Mouse (Mus musculus) adrenal gland (tissue): Measurements from ENCODE around the gene Hibadh.

Source experiments
- intact Hi-C: fragments of 180-260 bp; cut with DNase I; formaldehyde crosslinking; loops from one replicate; pipeline ENCODE4 v1.15.1; 2025

Gene Hibadh

DNA sequence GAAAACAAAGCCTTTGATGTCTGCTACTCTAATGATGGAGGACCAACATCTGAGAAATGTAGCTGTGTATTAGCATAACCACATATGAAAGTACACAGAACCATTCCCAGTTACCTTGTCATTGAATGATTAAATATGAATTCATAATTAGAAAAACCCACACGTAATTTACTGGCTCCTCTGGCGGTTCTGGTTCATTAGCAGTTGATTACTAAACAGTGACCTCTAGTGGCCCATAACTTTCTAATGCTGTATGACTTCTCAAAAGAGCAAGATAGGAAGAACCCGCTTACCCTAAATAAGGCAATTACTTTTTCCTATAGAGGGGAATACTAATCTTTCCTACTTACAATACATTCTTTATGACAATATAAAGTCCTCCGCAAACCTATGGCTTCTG, 62.9 kb downstream of the Hibadh start:
- intact Hi-C loops: loop anchor here (2.0 kb wide), 1 partner anchor 306 kb away; no protein-coding TSS in a partner anchor

DNA sequence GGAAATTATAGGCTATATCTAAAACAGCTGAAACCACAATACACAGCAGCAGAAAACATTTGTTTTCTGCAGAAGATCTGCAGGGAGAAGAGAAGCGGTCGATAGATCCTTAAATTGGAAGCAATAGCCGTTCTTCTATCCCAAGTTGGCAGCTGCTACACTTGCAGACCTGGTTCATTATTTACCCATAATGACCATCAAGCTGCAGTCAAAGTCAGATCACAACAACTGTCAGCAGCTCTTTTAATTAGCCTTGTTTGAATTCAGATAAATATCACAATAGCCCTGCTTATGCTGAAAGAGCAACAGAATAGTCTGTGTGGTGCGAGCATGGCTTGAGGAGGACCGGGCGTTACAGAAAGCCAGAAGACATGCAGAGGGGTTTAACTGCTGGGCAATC, 71.5 kb downstream of the Hibadh start:
- intact Hi-C loops: no loop called here

DNA sequence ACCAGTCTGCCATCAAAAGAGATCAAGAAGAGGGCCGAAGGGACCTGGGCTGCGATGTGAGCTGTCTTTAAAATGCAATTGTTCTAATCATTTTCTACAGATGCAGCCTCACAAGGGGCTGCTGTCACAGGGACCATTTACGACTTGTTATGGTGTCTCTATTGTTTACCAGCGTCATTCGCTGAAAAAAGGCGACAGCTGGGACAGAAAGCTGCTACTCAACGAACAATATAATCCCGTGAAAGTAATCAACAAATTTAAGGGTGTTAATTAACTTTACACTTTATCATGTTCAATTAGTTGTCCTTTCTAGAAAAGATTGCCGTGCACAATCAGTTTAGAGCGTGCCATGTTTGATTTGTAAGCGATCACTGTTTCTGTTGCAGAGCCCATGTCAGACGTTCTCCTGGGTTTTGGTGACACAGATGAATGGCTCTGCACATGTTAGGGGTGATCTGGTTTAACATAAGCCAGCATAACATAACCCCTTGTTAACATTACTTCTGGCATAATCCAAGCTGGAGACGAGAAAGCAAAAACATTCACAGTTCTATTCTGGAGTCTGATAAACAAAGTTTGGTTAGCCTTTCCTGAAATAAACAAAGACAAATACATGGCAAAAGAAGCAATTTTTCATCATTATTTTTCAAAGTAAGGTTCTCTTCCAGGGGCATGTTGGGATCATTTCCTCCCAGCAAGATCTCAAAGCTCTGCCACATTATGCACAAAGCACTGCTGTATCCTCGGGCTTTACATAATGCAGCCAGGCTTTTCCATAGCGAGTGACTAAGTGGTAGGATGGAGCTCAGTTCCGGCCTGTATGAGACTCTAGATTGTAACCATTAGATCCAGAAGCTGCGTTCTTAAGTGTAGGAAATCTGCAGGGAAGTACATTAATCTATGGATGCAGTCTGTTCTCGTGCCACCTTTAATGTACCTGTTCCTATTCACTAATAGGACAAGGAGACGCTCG, 72.6 kb downstream of the Hibadh start:
- intact Hi-C loops: no loop called here

DNA sequence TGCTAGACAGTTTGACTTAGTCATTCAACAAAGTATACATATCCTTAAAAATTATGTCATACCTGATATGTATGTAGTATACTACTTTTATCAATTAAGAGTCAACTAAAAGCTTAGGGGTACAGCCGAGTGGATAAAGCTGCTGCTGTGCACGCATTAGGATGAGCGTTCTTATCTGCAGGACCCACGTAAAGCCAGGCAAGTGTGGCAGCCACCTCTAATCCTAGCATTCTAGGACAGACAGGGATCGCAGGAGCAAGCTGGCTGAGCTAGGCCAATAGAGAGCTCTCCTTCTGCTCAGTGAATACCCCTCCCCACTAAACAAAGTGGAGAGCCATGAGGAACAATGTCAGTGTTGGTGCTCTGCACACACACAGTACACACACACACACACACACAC, 75.0 kb downstream of the Hibadh start:
- intact Hi-C loops: no loop called here

DNA sequence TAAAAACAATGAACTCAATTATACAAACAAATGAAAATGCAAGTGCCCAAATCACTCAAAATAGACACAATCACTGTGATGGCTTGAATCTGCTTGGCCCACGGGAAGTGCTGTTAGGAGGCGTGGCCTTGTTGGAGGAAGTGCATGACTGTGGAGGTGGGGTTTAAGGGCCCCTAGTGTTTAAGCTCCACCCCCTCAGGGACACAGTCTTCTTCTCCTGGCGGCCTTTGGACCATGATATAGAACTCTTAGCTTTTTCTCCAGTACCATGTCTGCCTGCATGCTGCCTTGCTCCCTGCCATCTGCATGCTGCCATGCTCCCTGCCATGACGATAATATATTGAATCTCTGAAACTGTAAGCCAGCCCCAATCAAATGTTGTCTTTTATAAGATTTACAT, 77.2 kb downstream of the Hibadh start:
- intact Hi-C loops: no loop called here

DNA sequence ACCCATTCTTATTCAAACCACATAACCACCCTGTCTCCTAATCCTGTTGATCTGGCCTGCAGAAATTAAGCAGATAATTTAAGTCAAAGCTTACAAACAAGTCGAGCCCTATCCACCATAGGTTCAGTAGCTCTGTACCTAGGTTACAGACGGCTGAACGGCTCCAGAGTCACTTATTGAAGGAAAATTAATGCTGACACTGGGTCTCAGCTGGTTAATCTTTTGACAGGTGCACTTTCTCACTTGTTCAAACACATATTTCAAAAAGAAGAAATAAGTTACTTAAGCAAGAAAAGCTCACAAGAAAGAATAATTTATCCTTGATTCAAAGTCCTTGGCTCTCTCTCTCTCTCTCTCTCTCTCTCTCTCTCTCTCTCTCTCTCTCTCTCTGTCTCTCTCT, 81.1 kb downstream of the Hibadh start:
- intact Hi-C loops: no loop called here

DNA sequence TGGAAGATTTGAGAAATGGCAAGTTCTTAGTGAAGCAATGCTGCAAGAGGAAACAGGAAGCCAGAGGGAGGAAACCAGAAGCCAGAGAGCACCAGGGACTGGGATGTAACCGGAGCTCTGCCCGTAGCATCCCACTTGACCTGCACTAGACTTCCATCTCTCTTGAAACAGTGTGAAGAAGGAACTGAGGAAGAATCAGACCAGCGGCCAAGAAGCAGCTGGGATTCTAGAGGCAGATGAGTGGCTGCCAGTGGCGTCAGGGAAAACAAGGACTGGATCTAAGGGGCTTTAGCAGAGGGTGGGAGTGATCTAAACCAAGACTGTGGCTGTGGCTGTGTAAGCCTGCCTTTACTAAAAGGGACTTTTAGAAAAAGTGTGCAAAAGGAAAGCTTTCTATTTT, 95.8 kb downstream of the Hibadh start:
- intact Hi-C loops: no loop called here

DNA sequence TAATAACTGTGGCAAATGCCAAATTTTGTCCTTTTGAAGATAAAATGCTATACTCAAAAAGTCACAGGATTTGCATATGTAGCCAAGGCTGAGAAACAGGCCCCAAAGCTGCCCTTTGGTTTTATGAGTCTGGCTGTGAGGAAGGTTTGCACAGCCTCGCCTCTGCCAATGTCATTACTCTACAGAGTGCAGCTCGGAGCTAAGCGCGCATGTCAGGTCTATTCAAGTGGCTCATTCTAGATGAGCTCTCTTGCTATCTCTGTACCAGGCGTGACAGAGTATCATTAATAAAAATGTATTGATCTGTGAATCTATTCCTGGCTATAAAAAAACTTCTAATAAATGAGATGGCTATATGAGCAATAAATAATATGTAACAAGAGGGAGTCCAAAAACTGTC, 97.7 kb downstream of the Hibadh start:
- intact Hi-C loops: no loop called here

DNA sequence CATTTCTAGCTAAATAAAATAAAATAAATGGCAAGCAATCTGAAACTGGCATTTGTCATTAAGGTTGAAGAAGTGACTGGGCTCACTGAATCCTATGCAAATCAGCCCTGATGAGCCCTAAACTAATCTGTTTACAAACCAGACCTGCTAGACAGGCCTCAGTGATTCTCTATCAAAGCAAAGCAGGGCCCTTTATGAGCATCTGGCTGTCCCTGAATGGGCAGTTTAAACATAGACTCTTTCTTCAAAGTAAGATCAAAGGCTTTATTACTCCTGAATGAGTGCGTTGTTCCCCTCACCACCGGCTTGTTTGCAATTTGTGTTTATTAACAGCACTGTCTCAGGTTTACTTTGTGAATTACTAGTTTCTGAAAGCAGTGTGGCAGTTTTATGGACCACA, 100.3 kb downstream of the Hibadh start:
- intact Hi-C loops: no loop called here

DNA sequence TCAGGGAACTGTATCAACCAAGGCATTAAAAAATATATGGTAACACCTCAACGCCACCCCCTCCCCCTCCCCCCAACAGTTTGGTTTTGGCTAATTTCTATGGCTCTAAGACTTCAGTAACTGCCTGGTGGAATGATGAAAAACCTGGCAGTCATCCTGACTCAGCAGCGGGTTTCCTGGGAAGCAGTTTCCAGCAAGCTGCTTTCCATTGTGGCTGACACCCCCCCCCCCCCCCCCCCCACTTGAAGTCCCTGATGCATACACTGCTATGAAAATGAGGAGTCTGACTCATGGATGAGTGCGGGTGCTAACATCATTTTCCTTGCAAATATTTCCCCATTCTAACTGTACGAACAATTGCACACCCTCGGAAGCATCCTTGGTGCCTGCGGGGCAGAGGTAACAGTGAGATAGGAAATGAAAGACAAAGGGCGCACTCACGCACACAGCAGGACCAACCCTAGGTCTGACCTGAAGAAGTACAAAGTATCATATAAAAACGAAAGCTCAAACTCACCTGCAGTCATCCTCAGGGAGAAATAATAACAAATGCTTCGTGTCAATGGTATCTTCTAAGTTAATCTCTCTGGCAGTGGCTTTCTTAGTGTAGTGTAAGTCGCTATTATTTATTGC, 105.0 kb downstream of the Hibadh start:
- intact Hi-C loops: no loop called here

DNA sequence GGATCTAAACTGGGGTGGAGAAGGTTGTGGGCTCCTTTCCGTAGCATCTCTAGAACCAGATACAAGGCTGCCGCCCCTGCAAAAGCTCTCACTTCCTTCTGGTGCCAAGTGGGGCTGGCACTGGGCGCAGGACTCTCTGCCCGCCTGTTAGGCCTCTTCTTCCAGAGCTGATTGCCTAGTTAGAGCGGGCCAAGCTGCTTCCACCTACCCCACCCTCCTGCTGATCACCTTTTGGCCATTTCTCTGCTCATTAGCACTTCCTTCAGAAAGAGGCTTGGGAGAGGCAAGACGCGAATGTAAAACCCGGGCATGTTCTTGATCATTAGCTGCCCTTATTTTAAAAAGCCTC, 108.1 kb downstream of the Hibadh start:
- intact Hi-C loops: no loop called here

DNA sequence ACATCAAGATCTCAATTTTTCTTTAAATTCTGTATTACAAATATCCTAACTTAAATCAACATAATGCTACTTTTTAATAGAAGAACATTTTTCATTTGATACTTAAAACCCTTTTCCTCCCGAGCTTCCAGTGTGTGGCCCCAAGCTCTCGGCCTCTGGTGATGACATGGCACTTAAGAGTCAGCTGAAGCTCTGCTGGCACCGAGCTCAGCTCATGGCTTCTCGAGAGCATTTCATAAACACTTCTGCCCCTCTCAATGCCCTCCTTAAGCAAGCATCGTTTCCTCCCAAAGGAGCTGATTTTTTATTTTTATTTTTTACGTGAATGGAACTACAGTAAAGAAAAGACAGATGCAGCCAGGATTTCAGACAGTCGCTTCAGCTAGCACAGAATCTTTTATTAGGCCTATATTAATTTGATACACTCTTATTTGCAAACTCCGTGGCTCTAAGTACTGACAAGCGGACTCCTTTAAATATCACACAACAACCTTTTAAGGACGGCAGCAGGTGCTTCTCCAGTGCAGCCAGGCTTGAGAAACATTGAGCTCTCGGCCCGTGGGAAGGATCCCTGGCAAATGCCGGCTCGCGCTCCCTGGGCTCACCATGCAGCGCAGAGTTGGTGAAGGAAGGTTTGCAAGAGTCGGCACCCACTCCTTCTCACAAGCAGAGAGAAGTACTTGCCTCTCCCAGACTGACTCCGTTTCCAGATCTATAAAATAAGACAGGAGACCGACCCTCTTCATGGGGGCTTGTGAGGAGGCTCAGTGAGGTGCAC, 108.6 kb downstream of the Hibadh start:
- intact Hi-C loops: no loop called here

DNA sequence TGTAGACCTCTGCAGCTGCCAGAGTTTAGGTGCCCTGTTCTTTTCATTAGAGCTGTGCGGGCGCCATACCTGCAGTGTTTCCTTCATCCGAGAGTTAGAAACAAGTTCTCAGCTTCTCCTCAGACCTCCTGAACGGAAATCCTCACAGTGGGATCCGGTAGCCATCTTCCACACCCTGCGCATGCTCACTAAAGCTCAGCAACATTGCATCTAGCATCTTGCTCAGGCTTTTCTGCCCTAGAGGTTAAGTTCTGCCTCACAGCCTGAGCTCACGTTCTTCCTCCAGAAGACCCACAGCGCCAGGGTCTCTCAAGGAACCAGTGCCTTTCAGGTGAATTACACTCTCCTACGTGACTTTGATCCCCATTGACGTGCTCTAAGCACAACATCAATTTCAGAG, 109.3 kb downstream of the Hibadh start:
- intact Hi-C loops: no loop called here

DNA sequence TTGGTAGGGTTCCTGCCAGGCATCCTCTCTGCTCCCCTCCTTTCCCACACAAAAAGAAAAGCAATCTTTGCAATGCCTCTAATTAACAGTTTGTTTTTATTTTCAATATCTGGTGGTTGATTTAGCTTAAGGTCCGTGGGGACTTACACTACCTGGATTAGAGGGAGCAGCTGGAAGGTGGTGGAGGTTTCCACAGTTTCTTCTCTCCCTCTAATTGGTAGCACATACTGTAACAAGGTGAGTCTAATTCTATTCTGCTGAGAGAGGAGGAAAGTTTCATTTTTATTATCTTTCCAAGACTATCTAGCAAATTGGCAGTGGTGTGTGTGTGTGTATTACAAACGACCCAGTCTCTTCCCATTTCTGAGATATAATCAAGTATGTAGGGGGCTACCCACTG, 116.0 kb downstream of the Hibadh start:
- intact Hi-C loops: no loop called here

DNA sequence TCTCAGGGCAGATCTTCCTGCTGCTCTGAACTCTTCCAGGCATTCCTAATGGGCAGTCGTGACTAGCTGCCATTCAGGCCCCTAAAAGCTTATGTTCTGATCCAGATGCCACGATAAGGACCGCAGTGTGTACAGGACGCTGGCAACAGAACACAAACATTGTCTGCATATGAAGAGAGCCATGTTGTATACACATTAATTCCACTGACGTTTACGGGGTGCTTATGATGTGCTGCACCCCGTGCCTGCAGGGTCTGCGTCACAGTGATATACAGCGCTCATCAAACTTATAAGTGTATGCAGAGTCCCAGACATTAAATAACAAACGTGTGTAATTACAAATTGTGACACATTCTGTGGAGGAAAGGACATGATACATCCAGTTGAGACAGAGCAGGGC, 121.5 kb downstream of the Hibadh start:
- intact Hi-C loops: no loop called here

DNA sequence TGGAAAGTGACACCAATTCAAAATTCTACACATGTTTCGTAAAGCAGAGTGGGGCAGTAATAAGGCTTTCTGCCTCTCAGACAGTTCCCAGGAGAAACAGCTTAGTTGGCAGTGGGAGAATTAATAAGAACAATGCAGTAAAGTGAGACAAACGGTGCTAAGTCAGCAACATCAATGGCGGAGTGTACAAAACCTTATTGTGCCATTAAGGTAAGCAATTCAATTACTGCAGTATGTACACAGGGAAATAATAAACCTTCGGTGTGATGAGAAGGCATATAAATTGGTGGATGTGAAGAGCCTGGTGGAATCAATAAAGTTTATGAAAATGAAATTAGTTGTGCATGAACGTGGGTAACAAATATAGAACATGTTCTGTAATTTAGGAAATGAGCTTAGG, 122.9 kb downstream of the Hibadh start:
- intact Hi-C loops: no loop called here

DNA sequence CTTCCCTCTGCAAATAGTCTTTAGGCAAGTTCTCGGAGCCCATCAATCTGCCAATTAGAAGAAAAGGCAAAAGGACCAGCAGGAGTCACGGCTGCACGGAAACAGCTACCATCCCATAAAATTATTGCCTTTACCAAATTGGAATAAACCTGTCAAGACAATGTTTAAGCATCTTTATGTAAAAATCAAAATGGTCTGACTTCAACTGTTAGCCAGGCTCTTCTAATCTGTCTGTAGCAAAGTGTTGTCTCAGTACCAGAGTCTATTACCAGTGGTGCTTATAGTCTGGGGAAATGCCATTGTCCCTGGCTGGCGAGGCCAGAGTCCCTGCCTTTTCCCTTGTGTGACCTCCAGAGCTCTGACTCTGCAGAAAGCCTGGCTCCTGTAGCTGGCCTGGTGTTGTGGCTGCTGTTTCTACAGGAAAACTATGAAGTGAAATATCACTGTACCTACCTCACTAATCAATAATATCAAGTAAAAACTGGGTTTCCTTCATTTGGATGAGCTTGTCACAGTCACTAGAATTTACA, 126.2 kb downstream of the Hibadh start:
- intact Hi-C loops: no loop called here

DNA sequence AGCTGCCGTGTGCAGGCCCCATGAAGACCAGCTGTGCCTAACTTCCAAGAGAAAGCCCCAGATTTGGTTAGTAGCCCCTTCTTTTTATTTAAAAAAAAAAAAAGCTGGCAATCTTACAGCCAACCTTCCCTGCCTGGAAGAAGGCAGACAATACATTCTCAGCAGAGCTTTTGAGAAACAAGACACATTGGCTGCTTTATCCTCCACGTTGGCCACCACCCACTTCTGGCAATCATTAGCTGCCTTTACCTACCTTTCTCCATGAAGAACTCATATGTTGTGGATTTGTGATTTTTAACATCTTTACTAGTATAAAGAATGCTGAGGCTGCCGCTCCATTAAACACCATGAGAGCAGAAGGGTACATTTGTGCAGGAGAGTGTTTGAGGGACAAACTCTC, 131.4 kb downstream of the Hibadh start:
- intact Hi-C loops: no loop called here

DNA sequence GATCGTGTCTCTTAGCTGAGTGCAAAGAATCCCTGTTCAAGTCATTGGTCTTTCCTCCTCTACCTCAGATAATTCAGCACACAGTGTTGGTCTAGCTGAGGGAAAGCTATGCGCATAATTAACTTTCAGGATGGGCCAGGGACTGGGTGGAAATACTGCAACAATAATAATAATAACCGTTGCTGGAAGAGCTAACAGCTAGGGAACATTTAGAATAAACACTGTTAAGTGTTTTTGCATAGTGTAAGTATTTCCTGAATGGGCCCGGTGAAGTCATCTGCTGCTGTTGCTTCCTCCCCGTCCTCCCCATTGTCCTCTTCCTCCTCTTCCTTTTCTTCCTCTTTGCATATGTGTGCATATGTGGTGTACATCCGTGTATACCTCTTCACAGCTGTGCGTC, 132.2 kb downstream of the Hibadh start:
- intact Hi-C loops: no loop called here

DNA sequence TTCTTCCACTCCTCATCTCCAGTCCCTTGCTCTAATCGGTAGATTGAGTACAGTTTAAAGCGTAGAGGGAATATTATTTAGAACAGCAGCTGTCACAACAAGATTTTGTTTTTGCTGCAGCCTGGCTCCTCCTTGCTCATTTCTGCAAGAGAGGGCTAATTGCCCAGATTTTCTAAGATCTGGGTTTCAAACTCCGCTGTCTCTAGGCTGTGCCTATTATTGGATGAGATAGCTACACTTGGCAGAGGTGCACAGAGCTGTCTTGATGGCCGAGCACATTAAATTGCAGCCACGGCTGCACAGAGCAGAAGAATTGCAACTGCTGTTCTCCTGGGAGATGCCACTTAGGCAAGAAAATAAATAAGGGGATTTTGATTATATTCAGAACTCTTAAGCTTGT, 133.0 kb downstream of the Hibadh start:
- intact Hi-C loops: no loop called here

DNA sequence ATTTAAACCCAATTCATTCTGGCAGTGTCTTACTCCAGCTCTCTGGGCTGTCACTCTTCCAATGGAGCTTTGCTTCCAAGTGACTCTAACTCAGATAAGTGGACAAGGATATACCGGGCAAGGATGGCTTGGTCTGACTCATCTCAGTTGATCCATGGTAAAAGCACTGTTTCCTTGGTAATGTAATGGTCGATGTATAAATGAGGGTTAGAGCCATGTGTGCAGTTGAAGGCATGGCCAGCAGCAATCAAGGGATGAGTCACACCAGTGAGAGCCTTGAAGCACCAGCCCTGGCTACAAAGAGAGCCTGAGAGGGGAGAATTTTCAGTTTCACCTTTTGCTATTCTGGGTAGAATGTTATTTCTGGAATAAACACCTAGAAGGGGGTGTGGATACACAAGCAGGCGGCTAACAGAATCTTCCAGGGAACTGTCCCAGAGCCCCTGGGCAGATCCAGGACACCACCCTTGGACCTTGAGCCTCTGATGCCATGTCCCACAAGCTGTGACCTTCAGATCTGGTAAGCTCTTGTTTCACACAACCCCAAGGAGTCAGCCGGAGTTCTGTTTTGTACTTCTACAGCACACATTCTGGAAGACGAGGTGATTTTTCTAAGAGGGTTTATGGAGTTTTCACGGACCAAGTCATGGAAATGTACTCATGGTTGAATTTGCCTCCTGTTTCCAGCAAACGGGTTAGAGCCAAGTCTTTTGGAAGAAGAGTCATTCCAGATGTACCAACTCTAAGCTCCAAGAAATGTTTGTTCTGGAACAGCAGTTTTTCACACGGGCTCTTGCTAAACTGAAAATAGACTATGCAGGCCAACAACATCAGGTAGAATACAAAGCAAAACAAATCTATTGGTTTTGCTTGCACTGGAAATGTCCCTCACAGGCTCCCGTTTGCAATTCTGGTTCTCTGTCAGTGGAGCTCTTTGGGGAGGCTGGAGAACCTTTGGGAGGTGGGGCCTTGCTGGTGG, 134.1 kb downstream of the Hibadh start:
- intact Hi-C loops: no loop called here
